Mouse (Mus musculus) midbrain, embryonic 11.5 days (tissue): ENCODE results near the gene 9130213A22Rik. TPM values are rescaled to one million over a fixed set of nuclear protein-coding genes. Genes with fewer than 3 reads are reported as not detected.
A peak's percentile ranks its signal among the peaks of the same experiment; 100 is the strongest.

Source experiments
- ATAC-seq: fragments of 200-750 bp; cut with Nextera tagmentation; 2 replicates; pipeline ENCODE4 v1.8.0; 2017; ENCODE audit warnings: moderate TSS enrichment, moderate library complexity; ENCODE audit not compliant: low FRiP score
- DNase-seq: peaks from one replicate; pipeline ENCODE4 v3.0.0; 2015; ENCODE audit warnings: low spot score; ENCODE audit errors: missing footprints
- H3K27ac ChIP-seq: fragments of 300-500 bp; sonication (generic); 2 replicates; pipeline ENCODE4 v1.5.1; 2014; ENCODE audit warnings: low read depth, low read length
- H3K27me3 ChIP-seq: fragments of 300-500 bp; sonication (generic); 2 replicates; pipeline ENCODE4 v1.6.1; 2014; ENCODE audit warnings: mild to moderate bottlenecking, low read length, moderate library complexity, mixed read lengths; ENCODE audit not compliant: control insufficient read depth, insufficient read depth
- H3K36me3 ChIP-seq: fragments of 300-500 bp; sonication (generic); 2 replicates; pipeline ENCODE4 v1.6.1; 2014; ENCODE audit warnings: mild to moderate bottlenecking, low read length, moderate library complexity, mixed read lengths; ENCODE audit not compliant: control insufficient read depth, insufficient read depth
- H3K4me1 ChIP-seq: fragments of 300-500 bp; sonication (generic); 2 replicates; pipeline ENCODE4 v1.6.1; 2014; ENCODE audit warnings: low read length; ENCODE audit not compliant: control insufficient read depth, insufficient read depth
- H3K4me2 ChIP-seq: fragments of 300-500 bp; sonication (generic); 2 replicates; pipeline ENCODE4 v1.6.1; 2014; ENCODE audit warnings: mild to moderate bottlenecking, moderate library complexity
- H3K4me3 ChIP-seq: fragments of 300-500 bp; sonication (generic); 2 replicates; pipeline ENCODE4 v1.5.1; 2014; ENCODE audit warnings: low read depth, low read length
- H3K9ac ChIP-seq: fragments of 300-500 bp; sonication (generic); 2 replicates; pipeline ENCODE4 v1.6.1; 2014; ENCODE audit warnings: low read length
- H3K9me3 ChIP-seq: fragments of 300-500 bp; sonication (generic); 2 replicates; pipeline ENCODE4 v1.6.1; 2016; ENCODE audit warnings: low read length; ENCODE audit not compliant: control insufficient read depth
- WGBS: fragments of 180-500 bp; shearing (Covaris S2); extraction: QIAGEN DNeasy Blood & Tissue Kit; methylation state at CpG from one replicate; pipeline ENCODE4 v1.1.7; 2014; 5-methylcytosine and 5-hydroxymethylcytosine counted together
- polyA plus RNA-seq: library from polyadenylated mRNA; unstranded; fragments of >200 nt; fragmentation: Nextera tagmentation; extraction: Ambion mirVana; gene quantifications from 2 replicates; pipeline ENCODE4 v1.2.1, GENCODE M21; 2014

Gene 9130213A22Rik
- polyA plus RNA-seq, 1 experiment from 2014 or later: 0.11 TPM

GRCm38 (mm10) chr11:69087597-69087996 lies 34.8 kb downstream of the 9130213A22Rik start:
- WGBS: 61% methylated on average over 2 of the region's 2 CpGs
- no peak for ATAC-seq
- no peaks in the 10 kb centered on the region; the same call in 1 of the 2 replicates for H3K36me3 ChIP-seq
- H3K4me1 ChIP-seq: peaks cover 13% of the 10 kb centered on the region
- no peak overlapping the region for H3K4me3 ChIP-seq
- H3K9ac ChIP-seq: 0 out of 2 replicates have a peak overlapping the region, but pooled peaks have one; percentile 93
- H3K27ac ChIP-seq: no peak overlapping the region
- H3K9me3 ChIP-seq: no peaks in the 10 kb centered on the region
- no peak overlapping the region for H3K4me2 ChIP-seq
- H3K27me3 ChIP-seq: no peaks in the 10 kb centered on the region
- DNase-seq: no peak

GRCm38 (mm10) chr11:69087082-69087481 lies 35.3 kb downstream of the 9130213A22Rik start:
- Histone ChIP-seq H3K4me3 (no peak overlapping the region), H3K9ac (no peak overlapping the region), H3K27me3 (no peaks in the 10 kb centered on the region), H3K4me2 (no peak overlapping the region), H3K4me1 (peaks cover 13% of the 10 kb centered on the region), H3K9me3 (no peaks in the 10 kb centered on the region), H3K27ac (no peak overlapping the region), H3K36me3 (no peaks in the 10 kb centered on the region; the same call in 1 of the 2 replicates)
- DNase-seq: no peak
- WGBS: 42% methylated on average over 4 of the region's 4 CpGs
- no peak for ATAC-seq

- 69% methylated on average over 6 of the region's 6 CpGs for WGBS
- no peaks in the 10 kb centered on the region for H3K27me3 ChIP-seq
- H3K9me3 ChIP-seq: no peaks in the 10 kb centered on the region
- DNase-seq (no peak), ATAC-seq (no peak)
- no peak overlapping the region for H3K4me3 ChIP-seq
- no peak overlapping the region for H3K9ac ChIP-seq
- H3K27ac ChIP-seq: no peak overlapping the region
- peaks cover 13% of the 10 kb centered on the region for H3K4me1 ChIP-seq
- H3K36me3 ChIP-seq: no peaks in the 10 kb centered on the region; the same call in 1 of the 2 replicates
- no peak overlapping the region for H3K4me2 ChIP-seq
Observed at GRCm38 (mm10) chr11:69086390-69086789, 36.0 kb downstream of the 9130213A22Rik start.

- WGBS: 69% methylated on average over 6 of the region's 6 CpGs
- Histone ChIP-seq H3K9me3 (no peaks in the 10 kb centered on the region), H3K4me1 (peaks cover 13% of the 10 kb centered on the region), H3K9ac (no peak overlapping the region), H3K4me2 (no peak overlapping the region), H3K36me3 (no peaks in the 10 kb centered on the region; the same call in 1 of the 2 replicates), H3K4me3 (no peak overlapping the region), H3K27me3 (no peaks in the 10 kb centered on the region), H3K27ac (no peak overlapping the region)
- DNase-seq: no peak
- ATAC-seq: no peak
Observed at GRCm38 (mm10) chr11:69085608-69086007, 36.8 kb downstream of the 9130213A22Rik start.

GRCm38 (mm10) chr11:69081613-69082012 lies 40.8 kb downstream of the 9130213A22Rik start:
- Histone ChIP-seq H3K4me1 (no peaks in the 10 kb centered on the region), H3K4me3 (no peak overlapping the region), H3K9me3 (no peaks in the 10 kb centered on the region), H3K4me2 (no peak overlapping the region), H3K27ac (no peak overlapping the region), H3K36me3 (no peaks in the 10 kb centered on the region), H3K27me3 (no peaks in the 10 kb centered on the region), H3K9ac (no peak overlapping the region)
- 90% methylated on average over 7 of the region's 7 CpGs for WGBS
- DNase-seq: no peak
- no peak for ATAC-seq

GRCm38 (mm10) chr11:69080855-69081222 lies 41.5 kb downstream of the 9130213A22Rik start:
- 87% methylated on average over 8 of the region's 8 CpGs for WGBS
- no peaks in the 10 kb centered on the region for H3K4me1 ChIP-seq

GRCm38 (mm10) chr11:69080102-69080854 lies 42.1 kb downstream of the 9130213A22Rik start:
- Histone ChIP-seq H3K9me3 (no peaks in the 10 kb centered on the region), H3K4me1 (no peaks in the 10 kb centered on the region), H3K4me3 (no peak overlapping the region), H3K27me3 (no peaks in the 10 kb centered on the region), H3K36me3 (no peaks in the 10 kb centered on the region), H3K27ac (no peak overlapping the region), H3K9ac (no peak overlapping the region), H3K4me2 (no peak overlapping the region)
- 87% methylated on average over 15 of the region's 15 CpGs for WGBS
- peak; percentile 33 for DNase-seq
- no peak for ATAC-seq

More at GRCm38 (mm10) chr11:69080855-69081222, 41.5 kb downstream of the 9130213A22Rik start:
- ATAC-seq (no peak), DNase-seq (peak; percentile 49)
- no peak overlapping the region for H3K4me2 ChIP-seq
- no peaks in the 10 kb centered on the region for H3K9me3 ChIP-seq
- H3K9ac ChIP-seq: no peak overlapping the region
- no peaks in the 10 kb centered on the region for H3K27me3 ChIP-seq
- no peak overlapping the region for H3K4me3 ChIP-seq
- no peaks in the 10 kb centered on the region for H3K36me3 ChIP-seq
- H3K27ac ChIP-seq: no peak overlapping the region

GRCm38 (mm10) chr11:69078805-69079438 lies 43.5 kb downstream of the 9130213A22Rik start:
- Histone ChIP-seq H3K4me3 (no peak overlapping the region), H3K27me3 (no peaks in the 10 kb centered on the region), H3K36me3 (no peaks in the 10 kb centered on the region), H3K4me2 (no peak overlapping the region), H3K9ac (no peak overlapping the region), H3K4me1 (0 out of 2 replicates have a peak, but pooled peaks cover 2% of the 10 kb centered on the region), H3K27ac (no peak overlapping the region), H3K9me3 (no peaks in the 10 kb centered on the region)
- WGBS: 83% methylated on average over 5 of the region's 5 CpGs
- no peak for ATAC-seq
- no peak for DNase-seq

GRCm38 (mm10) chr11:69078041-69078440 lies 44.3 kb downstream of the 9130213A22Rik start:
- WGBS: 84% methylated on average over 6 of the region's 6 CpGs
- H3K4me2 ChIP-seq: no peak overlapping the region
- H3K27ac ChIP-seq: no peak overlapping the region
- H3K27me3 ChIP-seq: no peaks in the 10 kb centered on the region
- DNase-seq (no peak), ATAC-seq (no peak)
- no peaks in the 10 kb centered on the region for H3K36me3 ChIP-seq
- no peaks in the 10 kb centered on the region for H3K9me3 ChIP-seq
- 0 out of 2 replicates have a peak, but pooled peaks cover 2% of the 10 kb centered on the region for H3K4me1 ChIP-seq
- H3K4me3 ChIP-seq: no peak overlapping the region
- H3K9ac ChIP-seq: no peak overlapping the region
